Mouse (Mus musculus): ENCODE measurements around the gene Tmem132b.

- TF ChIP-seq SMC3 (IDR thresholded peaks at IDR 0.05; ENCODE audit: low read depth, low read length) = no peak
- TF ChIP-seq POLR2A (IDR thresholded peaks at IDR 0.05; ENCODE audit: low read depth, low read length) = no peak
- no peak for TF ChIP-seq POLR2AphosphoS2 (IDR thresholded peaks at IDR 0.05; ENCODE audit: low read depth, low read length)
- TF ChIP-seq CTCF (conservative IDR thresholded peaks at IDR 0.05 in 1 of 2, IDR thresholded peaks at IDR 0.05 in 1 of 2; ENCODE audit: low read depth in 2 of 2, low read length in 2 of 2) = no peak
- no peak for TF ChIP-seq MAZ (IDR thresholded peaks at IDR 0.05; ENCODE audit: low read depth, low read length)
- no peak for TF ChIP-seq MAFK (IDR thresholded peaks at IDR 0.05; ENCODE audit: insufficient replicate concordance, low read length)
- no peak for TF ChIP-seq USF2 (conservative IDR thresholded peaks at IDR 0.05; ENCODE audit: low read depth, low read length)
- no peak for TF ChIP-seq EP300 (IDR thresholded peaks at IDR 0.05; ENCODE audit: low read length)
Measured at GRCm38 (mm10) chr5:125520930-125521590, 10.5 kb upstream of the Tmem132b start.
